Comparison of ENCODE assay signal across 15 mouse cellular contexts in genomic region chr10:125352805-125353204, GRCm38 (mm10).
"Had no signal": no experiment of that assay in that cellular context is flagged by ENCODE, and none has a peak within 500 bp of the region (broad histone marks: within the 10 kb centered on the region; RNA-seq: fewer than 3 reads in every experiment).

No protein-coding gene starts in this region.

- ATAC-seq: intestine, embryonic 16.5 days; liver, postnatal 0 days had no signal

- H3K4me1 ChIP-seq: limb, embryonic 15.5 days; lung, embryonic 15.5 days had no signal

- H3K4me2 ChIP-seq: limb, embryonic 15.5 days; liver, embryonic 11.5 days; lung, embryonic 15.5 days had no signal

- H3K9ac ChIP-seq: limb, embryonic 15.5 days; liver, embryonic 14.5 days; liver, postnatal 0 days; lung, embryonic 15.5 days had no signal

- H3K27ac ChIP-seq: limb, embryonic 15.5 days; liver, embryonic 14.5 days; lung, embryonic 15.5 days had no signal

- H3K4me3 ChIP-seq: limb, embryonic 15.5 days; lung, embryonic 15.5 days had no signal

- H3K36me3 ChIP-seq: limb, embryonic 15.5 days; lung, embryonic 15.5 days had no signal

- DNase-seq: kidney, adult 18-20 months; kidney, adult 9 months; kidney, postnatal 14 days; kidney, postnatal 4 days; left cerebral cortex, postnatal 4 days; liver, postnatal 0 days; lung, postnatal 10 days; lung, postnatal 4 days; thymus, adult 18-20 months; thymus, postnatal 36 days had no signal

- H3K27me3 ChIP-seq: limb, embryonic 15.5 days; lung, embryonic 15.5 days had no signal

- H3K9me3 ChIP-seq: limb, embryonic 15.5 days; lung, embryonic 15.5 days had no signal
